Mouse (Mus musculus): Measurements from ENCODE around the gene Ext2. TPM values are rescaled to one million over a fixed set of nuclear protein-coding genes. Genes with fewer than 3 reads are reported as not detected.

Ext2 gene
- polyA plus RNA-seq, 1 experiment from 2014 or later: 79.8 TPM

GRCm38 (mm10) chr2:93806487-93807201 is 15.7 kb downstream of the Ext2 start:
- H3K4me2 ChIP-seq: no peak overlapping the region
- no peak overlapping the region for H3K4me3 ChIP-seq
- no peak overlapping the region for H3K9ac ChIP-seq
- H3K9me3 ChIP-seq (replicated peaks): no peaks in the 10 kb centered on the region
- no peak for ATAC-seq (ENCODE audit: insufficient number of reproducible peaks, low FRiP score)
- peaks cover 76% of the 10 kb centered on the region for H3K36me3 ChIP-seq
- H3K27ac ChIP-seq (ENCODE audit: poor library complexity, severe bottlenecking): no peak overlapping the region
- peaks cover 5% of the 10 kb centered on the region; the same call in 1 of the 2 replicates for H3K4me1 ChIP-seq (replicated peaks)
- WGBS: 92% methylated on average over 6 of the region's 6 CpGs
- H3K27me3 ChIP-seq (replicated peaks): no peaks in the 10 kb centered on the region

DNA sequence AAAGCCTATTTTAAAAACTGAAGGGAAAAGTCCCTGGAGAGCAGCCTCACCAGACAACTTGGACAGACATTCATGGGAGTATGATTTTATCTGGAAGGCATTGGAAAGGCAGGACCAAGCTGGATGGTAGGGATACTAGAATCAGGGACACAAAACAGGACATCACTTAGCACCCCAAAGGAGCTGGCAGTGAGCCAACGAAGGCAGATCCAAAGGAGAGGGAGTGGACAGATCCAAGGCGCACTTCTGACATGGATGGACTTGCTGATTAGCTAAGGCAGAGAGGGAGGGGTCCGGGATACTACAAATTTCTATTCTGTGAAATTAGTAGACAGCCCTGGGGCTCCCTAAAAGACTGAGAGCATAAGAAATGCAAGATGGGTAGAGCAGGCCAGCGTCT is 16.8 kb downstream of the Ext2 start:
- no peak overlapping the region for H3K4me2 ChIP-seq
- H3K27me3 ChIP-seq (replicated peaks): no peaks in the 10 kb centered on the region
- H3K9ac ChIP-seq: no peak overlapping the region
- H3K36me3 ChIP-seq: peaks cover 70% of the 10 kb centered on the region
- no peak overlapping the region for H3K27ac ChIP-seq (ENCODE audit: poor library complexity, severe bottlenecking)
- H3K9me3 ChIP-seq (replicated peaks): no peaks in the 10 kb centered on the region
- H3K4me3 ChIP-seq: no peak overlapping the region
- peaks cover 5% of the 10 kb centered on the region; the same call in 1 of the 2 replicates for H3K4me1 ChIP-seq (replicated peaks)
- 83% methylated on average over 4 of the region's 4 CpGs for WGBS
- no peak for ATAC-seq (ENCODE audit: insufficient number of reproducible peaks, low FRiP score)

GRCm38 (mm10) chr2:93805066-93805465 is 17.3 kb downstream of the Ext2 start:
- ATAC-seq (ENCODE audit: insufficient number of reproducible peaks, low FRiP score): no peak
- no peak overlapping the region for H3K4me3 ChIP-seq
- 73% methylated on average over 5 of the region's 5 CpGs for WGBS

GRCm38 (mm10) chr2:93802947-93803346 is 19.4 kb downstream of the Ext2 start:
- WGBS: 85% methylated on average over 2 of the region's 2 CpGs
- ATAC-seq (ENCODE audit: insufficient number of reproducible peaks, low FRiP score): no peak
- H3K36me3 ChIP-seq: peaks cover 65% of the 10 kb centered on the region

More at GRCm38 (mm10) chr2:93805066-93805465, 17.3 kb downstream of the Ext2 start:
- Histone ChIP-seq H3K36me3 (peaks cover 71% of the 10 kb centered on the region), H3K4me1 (replicated peaks) (peaks cover 5% of the 10 kb centered on the region; the same call in 1 of the 2 replicates), H3K9me3 (replicated peaks) (no peaks in the 10 kb centered on the region), H3K9ac (no peak overlapping the region), H3K27ac (ENCODE audit: poor library complexity, severe bottlenecking) (no peak overlapping the region), H3K4me2 (no peak overlapping the region), H3K27me3 (replicated peaks) (no peaks in the 10 kb centered on the region)

DNA sequence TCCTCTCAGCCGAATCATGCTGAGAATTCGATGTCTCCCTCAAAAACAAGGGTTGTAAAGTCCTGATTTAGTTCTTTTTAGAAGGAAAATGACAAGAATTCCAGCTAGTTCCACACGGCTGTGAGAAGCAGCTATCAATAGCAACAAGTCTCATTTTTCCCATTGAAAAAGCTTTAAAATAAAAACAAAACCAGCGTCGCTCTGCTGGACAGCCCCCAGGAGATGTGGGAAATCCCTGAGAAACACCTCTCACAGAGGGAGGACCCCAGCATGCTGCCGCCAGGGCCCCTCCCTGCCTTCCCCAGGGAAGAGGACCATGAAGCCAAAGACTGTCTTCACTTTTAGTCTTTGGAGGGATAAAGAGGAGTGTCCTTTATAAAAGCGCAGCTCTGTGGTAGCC is 21.3 kb downstream of the Ext2 start:
- 81% methylated on average over 7 of the region's 7 CpGs for WGBS
- no peak overlapping the region for H3K9ac ChIP-seq
- H3K9me3 ChIP-seq (replicated peaks): no peaks in the 10 kb centered on the region
- no peak overlapping the region for H3K4me2 ChIP-seq
- peaks cover 57% of the 10 kb centered on the region for H3K36me3 ChIP-seq
- no peak for ATAC-seq (ENCODE audit: insufficient number of reproducible peaks, low FRiP score)
- no peak overlapping the region for H3K4me3 ChIP-seq
- no peak overlapping the region for H3K27ac ChIP-seq (ENCODE audit: poor library complexity, severe bottlenecking)
- H3K4me1 ChIP-seq (replicated peaks): peaks cover 18% of the 10 kb centered on the region
- H3K27me3 ChIP-seq (replicated peaks): no peaks in the 10 kb centered on the region

More at GRCm38 (mm10) chr2:93802947-93803346, 19.4 kb downstream of the Ext2 start:
- no peak overlapping the region for H3K4me3 ChIP-seq
- no peak overlapping the region for H3K4me2 ChIP-seq
- peaks cover 7% of the 10 kb centered on the region; the same call in 1 of the 2 replicates for H3K4me1 ChIP-seq (replicated peaks)
- no peaks in the 10 kb centered on the region for H3K27me3 ChIP-seq (replicated peaks)
- no peak overlapping the region for H3K27ac ChIP-seq (ENCODE audit: poor library complexity, severe bottlenecking)
- H3K9ac ChIP-seq: no peak overlapping the region
- H3K9me3 ChIP-seq (replicated peaks): no peaks in the 10 kb centered on the region

DNA sequence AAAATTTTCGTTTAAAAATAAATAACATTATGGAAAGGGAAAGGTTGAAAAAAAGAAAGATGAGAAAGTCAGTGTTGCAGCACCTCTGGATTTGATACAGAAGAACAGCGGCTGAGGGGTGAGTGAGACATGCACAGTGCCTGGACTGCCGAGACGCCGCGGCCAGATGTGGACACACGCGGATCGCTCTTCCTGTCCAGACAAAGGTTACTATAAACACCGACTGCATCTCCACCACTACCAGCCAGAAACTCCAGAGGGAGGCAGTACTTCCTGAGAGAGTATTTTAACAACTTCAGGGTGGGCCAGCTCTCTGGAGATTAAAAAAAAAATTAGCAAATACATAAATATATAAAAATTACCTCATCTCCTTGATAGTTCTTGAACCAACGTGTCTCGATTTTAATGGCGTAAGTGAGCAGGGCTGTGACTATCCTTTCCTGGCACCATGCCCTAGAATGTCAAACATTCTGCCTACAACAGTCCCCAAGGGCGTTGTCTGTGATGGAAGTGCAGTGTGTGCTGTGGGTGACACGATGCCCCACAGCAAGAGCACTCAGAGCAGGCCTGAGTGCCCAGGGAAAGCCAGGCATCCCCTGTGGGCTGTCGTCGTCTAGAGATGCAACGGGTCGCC is 25.1 kb downstream of the Ext2 start:
- H3K4me3 ChIP-seq: no peak overlapping the region
- H3K9me3 ChIP-seq (replicated peaks): no peaks in the 10 kb centered on the region
- H3K27ac ChIP-seq (ENCODE audit: poor library complexity, severe bottlenecking): no peak overlapping the region
- H3K4me1 ChIP-seq (replicated peaks): peaks cover 15% of the 10 kb centered on the region
- peaks cover 59% of the 10 kb centered on the region for H3K36me3 ChIP-seq
- H3K9ac ChIP-seq: no peak overlapping the region
- no peaks in the 10 kb centered on the region for H3K27me3 ChIP-seq (replicated peaks)
- H3K4me2 ChIP-seq: no peak overlapping the region
- 63% methylated on average over 19 of the region's 19 CpGs for WGBS
- ATAC-seq (ENCODE audit: insufficient number of reproducible peaks, low FRiP score): peak; percentile 57; the same call in 1 of the 2 replicates

GRCm38 (mm10) chr2:93794375-93794774 is 28.0 kb downstream of the Ext2 start:
- no peaks in the 10 kb centered on the region for H3K9me3 ChIP-seq (replicated peaks)
- H3K36me3 ChIP-seq: peaks cover 61% of the 10 kb centered on the region
- H3K4me1 ChIP-seq (replicated peaks): peaks cover 27% of the 10 kb centered on the region
- no peaks in the 10 kb centered on the region for H3K27me3 ChIP-seq (replicated peaks)
- no peak for ATAC-seq (ENCODE audit: insufficient number of reproducible peaks, low FRiP score)
- H3K9ac ChIP-seq: no peak overlapping the region
- 83% methylated on average over 5 of the region's 5 CpGs for WGBS
- H3K4me3 ChIP-seq: no peak overlapping the region
- no peak overlapping the region for H3K27ac ChIP-seq (ENCODE audit: poor library complexity, severe bottlenecking)
- H3K4me2 ChIP-seq: no peak overlapping the region

- H3K36me3 ChIP-seq: peaks cover 60% of the 10 kb centered on the region
- WGBS: 46% methylated on average over 13 of the region's 13 CpGs
Observed at GRCm38 (mm10) chr2:93791516-93792499, 30.6 kb downstream of the Ext2 start.

DNA sequence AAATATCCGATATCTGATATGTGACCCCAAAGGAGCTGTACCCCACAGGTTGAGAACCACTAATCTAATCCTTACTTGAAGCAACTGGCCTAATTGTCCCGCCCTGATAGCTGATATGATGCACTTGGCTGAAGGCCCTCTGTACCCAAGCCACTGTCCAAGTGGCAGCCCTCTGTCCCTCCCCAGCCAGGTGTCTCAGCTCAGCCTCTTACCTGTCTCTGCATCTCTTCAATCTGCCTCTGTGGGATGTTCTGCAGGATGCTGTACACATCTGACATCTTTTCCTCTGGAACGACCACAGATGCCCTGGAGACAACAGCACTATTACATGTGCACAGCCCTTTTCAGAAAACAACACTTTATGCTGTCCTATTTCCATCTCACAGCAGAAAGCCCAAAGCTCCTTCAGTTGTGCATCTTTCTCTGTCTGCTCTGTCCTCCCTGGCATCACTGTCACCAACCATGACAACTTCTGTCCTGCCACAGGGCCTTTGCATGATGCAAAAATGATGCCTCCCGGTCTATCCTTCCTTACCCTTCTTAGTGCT is 31.5 kb downstream of the Ext2 start:
- 80% methylated on average over 4 of the region's 4 CpGs for WGBS
- no peak overlapping the region for H3K4me2 ChIP-seq
- no peak overlapping the region for H3K4me3 ChIP-seq
- no peaks in the 10 kb centered on the region for H3K9me3 ChIP-seq (replicated peaks)
- H3K4me1 ChIP-seq (replicated peaks): peaks cover 15% of the 10 kb centered on the region
- no peak for ATAC-seq (ENCODE audit: insufficient number of reproducible peaks, low FRiP score)
- no peak overlapping the region for H3K9ac ChIP-seq
- no peaks in the 10 kb centered on the region for H3K27me3 ChIP-seq (replicated peaks)
- H3K27ac ChIP-seq (ENCODE audit: poor library complexity, severe bottlenecking): peak overlapping the region; percentile 23; the same call in 1 of the 2 replicates
- peaks cover 58% of the 10 kb centered on the region for H3K36me3 ChIP-seq

More at GRCm38 (mm10) chr2:93791516-93792499, 30.6 kb downstream of the Ext2 start:
- Histone ChIP-seq H3K4me2 (no peak overlapping the region), H3K4me1 (replicated peaks) (peaks cover 15% of the 10 kb centered on the region), H3K9ac (peak overlapping the region; percentile 31; the same call in 1 of the 2 replicates), H3K4me3 (no peak overlapping the region), H3K9me3 (replicated peaks) (no peaks in the 10 kb centered on the region), H3K27me3 (replicated peaks) (no peaks in the 10 kb centered on the region), H3K27ac (ENCODE audit: poor library complexity, severe bottlenecking) (peak overlapping the region; percentile 50)
- ATAC-seq (ENCODE audit: insufficient number of reproducible peaks, low FRiP score): peak; percentile 78

DNA sequence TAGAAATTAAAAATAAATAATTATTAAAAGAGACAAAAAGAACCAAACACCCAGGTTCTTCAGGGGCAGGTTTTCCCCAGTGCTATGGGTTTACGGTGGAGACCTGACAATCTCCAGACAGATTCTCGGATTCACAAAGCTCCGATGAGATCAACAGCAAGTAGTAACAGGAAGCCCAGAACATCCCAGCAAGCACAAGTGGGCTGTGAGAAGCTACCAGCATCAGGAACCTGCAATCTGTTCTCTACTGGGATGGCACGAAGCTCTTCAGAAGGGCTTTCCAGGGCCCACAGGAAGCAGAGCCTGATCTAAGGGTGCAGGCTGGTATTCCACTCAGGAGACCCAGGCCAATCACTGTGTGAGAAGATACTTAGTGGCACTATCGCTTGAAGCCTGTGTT is 33.8 kb downstream of the Ext2 start:
- ATAC-seq (ENCODE audit: insufficient number of reproducible peaks, low FRiP score): no peak
- Histone ChIP-seq H3K27ac (ENCODE audit: poor library complexity, severe bottlenecking) (no peak overlapping the region), H3K4me3 (no peak overlapping the region), H3K36me3 (peaks cover 39% of the 10 kb centered on the region), H3K9me3 (replicated peaks) (no peaks in the 10 kb centered on the region), H3K27me3 (replicated peaks) (no peaks in the 10 kb centered on the region), H3K4me1 (replicated peaks) (peaks cover 15% of the 10 kb centered on the region), H3K9ac (no peak overlapping the region), H3K4me2 (no peak overlapping the region)
- WGBS: 73% methylated on average over 5 of the region's 5 CpGs

Data from heart, embryonic 12.5 days (tissue).